Mouse (Mus musculus): Measurements from ENCODE around the gene Shoc2.

GRCm38 (mm10) chr19:54014999-54015398 lies 70.9 kb downstream of the Shoc2 start:
- no peak for TF ChIP-seq POLR2A (IDR thresholded peaks at IDR 0.05; ENCODE audit: insufficient read depth, low read depth, low read length)
- TF ChIP-seq EP300 (IDR thresholded peaks at IDR 0.05; ENCODE audit: insufficient read depth, low read depth, low read length): no peak
